Mouse (Mus musculus) ES-E14 (cell line): ENCODE measurements around the gene Sh3bp4. TPM values are rescaled to one million over a fixed set of nuclear protein-coding genes. Genes with fewer than 3 reads are reported as not detected.
A peak's percentile ranks its signal among the peaks of the same experiment; 100 is the strongest.

Experiments used
- DNase-seq: peaks from one replicate; pipeline ENCODE4 v3.0.0-alpha.2; 2013; ENCODE audit warnings: low read depth, low spot score
- H3K27ac ChIP-seq: 2 replicates; pipeline ENCODE4 v1.5.1; 2012; ENCODE audit warnings: low read depth, mild to moderate bottlenecking, low read length, moderate library complexity, mixed read lengths; ENCODE audit not compliant: poor library complexity, insufficient read depth, severe bottlenecking
- H3K36me3 ChIP-seq: 2 replicates; pipeline ENCODE4 v1.6.1; 2012; ENCODE audit warnings: mild to moderate bottlenecking, low read length, moderate library complexity, mixed read lengths; ENCODE audit not compliant: control insufficient read depth, poor library complexity, insufficient read depth, severe bottlenecking
- H3K4me1 ChIP-seq, 2 experiments: fragments of 150-350 bp in 1 of 2; sonication (generic) in 1 of 2; 2 replicates each; pipeline ENCODE4 v1.6.1; 2012; ENCODE audit warnings: low read length in 2 of 2, mild to moderate bottlenecking in 1 of 2, mixed read lengths in 1 of 2; ENCODE audit not compliant: control insufficient read depth in 2 of 2, insufficient read depth in 2 of 2, poor library complexity in 1 of 2
- H3K4me3 ChIP-seq, 2 experiments: fragments of 150-350 bp in 1 of 2; sonication (generic) in 1 of 2; 2 replicates each; pipeline ENCODE4 v1.5.1; 2012; ENCODE audit warnings: low read length in 2 of 2, low read depth in 1 of 2, mild to moderate bottlenecking in 1 of 2, mixed read lengths in 1 of 2; ENCODE audit not compliant: insufficient read depth in 1 of 2, poor library complexity in 1 of 2, severe bottlenecking in 1 of 2
- H3K9ac ChIP-seq: 2 replicates; pipeline ENCODE4 v1.6.1; 2012; ENCODE audit warnings: low read depth, mild to moderate bottlenecking, low read length, mixed read lengths; ENCODE audit not compliant: poor library complexity, insufficient read depth, severe bottlenecking
- H3K9me3 ChIP-seq: fragments of 150-350 bp; sonication (generic); 2 replicates; pipeline ENCODE4 v1.6.1; 2012; ENCODE audit warnings: low read depth, mild to moderate bottlenecking, low read length; ENCODE audit not compliant: control insufficient read depth, insufficient read depth
- CHD2 ChIP-seq: IDR thresholded peaks from 2 replicates; pipeline ENCODE4 v1.6.1; 2014; ENCODE audit warnings: mild to moderate bottlenecking, low read depth, low read length, inconsistent platforms
- HCFC1 ChIP-seq: IDR thresholded peaks from 2 replicates; pipeline ENCODE4 v1.6.1; 2012; ENCODE audit warnings: low read length, inconsistent platforms, borderline replicate concordance; ENCODE audit not compliant: insufficient read depth
- MAFK ChIP-seq: IDR thresholded peaks from 2 replicates; pipeline ENCODE4 v1.6.1; 2014; ENCODE audit warnings: mild to moderate bottlenecking, low read depth, low read length, inconsistent platforms; ENCODE audit not compliant: insufficient read depth
- ZC3H11A ChIP-seq: IDR thresholded peaks from 2 replicates; pipeline ENCODE4 v1.6.1; 2012; ENCODE audit warnings: low read depth, mild to moderate bottlenecking, inconsistent platforms, low read length, borderline replicate concordance
- ZNF384 ChIP-seq: IDR thresholded peaks from 2 replicates; pipeline ENCODE4 v1.6.1; 2012; ENCODE audit warnings: low read depth, low read length, inconsistent platforms
- in situ Hi-C, 2 experiments: fragments of 600-800 bp; cut with MboI; formaldehyde crosslinking; loops; one replicate each; pipeline ENCODE4 v1.15.1; 2025; ENCODE audit warnings: low sequenced_read_pairs in 2 of 2, inconsistent platforms in 1 of 2; ENCODE audit not compliant: unreplicated experiment in 2 of 2
- total RNA-seq: library from RNA; depleted of rRNA; stranded (reverse); fragments of 300-350 nt; gene quantifications from 2 replicates; pipeline ENCODE4 v1.2.3, GENCODE M21; 2012

Sh3bp4 gene
- total RNA-seq, 1 experiment, result 12.0 TPM

GRCm38 (mm10) chr1:89090676-89091075 is 20.5 kb downstream of the Sh3bp4 start:
- Histone ChIP-seq H3K9ac (no peak overlapping the region), H3K4me3 (no peak overlapping the region), H3K9me3 (no peaks in the 10 kb centered on the region), H3K27ac (no peak overlapping the region), H3K4me1 (peaks cover 2 to 32% of the 10 kb centered on the region in 2 experiments), H3K36me3 (no peaks in the 10 kb centered on the region)
- TF ChIP-seq HCFC1 (no peak), ZC3H11A (no peak), MAFK (no peak), CHD2 (no peak), ZNF384 (no peak)
- DNase-seq, result no peak
- in situ Hi-C loops, result no loop called here

GRCm38 (mm10) chr1:89092019-89092418 is 21.8 kb downstream of the Sh3bp4 start:
- no peaks in the 10 kb centered on the region for H3K9me3 ChIP-seq
- no peak overlapping the region for H3K4me3 ChIP-seq
- H3K27ac ChIP-seq, result no peak overlapping the region
- DNase-seq, result no peak
- H3K36me3 ChIP-seq, result no peaks in the 10 kb centered on the region
- H3K9ac ChIP-seq, result no peak overlapping the region
- TF ChIP-seq MAFK, result no peak
- no peak for TF ChIP-seq ZC3H11A
- no peak for TF ChIP-seq CHD2
- TF ChIP-seq HCFC1, result no peak
- no peak for TF ChIP-seq ZNF384
- peaks cover 5 to 38% of the 10 kb centered on the region in 2 experiments for H3K4me1 ChIP-seq
- in situ Hi-C loops, result no loop called here

GRCm38 (mm10) chr1:89092442-89092991 is 22.3 kb downstream of the Sh3bp4 start:
- in situ Hi-C loops, result no loop called here
- Histone ChIP-seq H3K4me3 (no peak overlapping the region), H3K36me3 (no peaks in the 10 kb centered on the region), H3K9me3 (no peaks in the 10 kb centered on the region), H3K9ac (no peak overlapping the region), H3K27ac (0 out of 2 replicates have a peak overlapping the region, but pooled peaks have one; percentile 4), H3K4me1 (peaks cover 5 to 38% of the 10 kb centered on the region in 2 experiments)
- peak; percentile 57 for DNase-seq
- no peak for TF ChIP-seq ZC3H11A
- 0 out of 2 replicates have a peak, but pooled peaks have one; percentile 15 for TF ChIP-seq ZNF384

GRCm38 (mm10) chr1:89093696-89094095 is 23.5 kb downstream of the Sh3bp4 start:
- H3K27ac ChIP-seq, result no peak overlapping the region
- no peaks in the 10 kb centered on the region for H3K9me3 ChIP-seq
- H3K4me1 ChIP-seq, result peaks cover 5 to 36% of the 10 kb centered on the region in 2 experiments
- H3K4me3 ChIP-seq, result no peak overlapping the region
- no peak overlapping the region for H3K9ac ChIP-seq
- DNase-seq, result no peak
- H3K36me3 ChIP-seq, result no peaks in the 10 kb centered on the region
- in situ Hi-C loops, result no loop called here
- TF ChIP-seq HCFC1, result no peak
- no peak for TF ChIP-seq ZNF384
- no peak for TF ChIP-seq ZC3H11A
- no peak for TF ChIP-seq CHD2
- no peak for TF ChIP-seq MAFK

- DNase-seq, result no peak
- H3K36me3 ChIP-seq, result no peaks in the 10 kb centered on the region
- in situ Hi-C loops, result no loop called here
- peaks cover 5 to 36% of the 10 kb centered on the region in 2 experiments for H3K4me1 ChIP-seq
- TF ChIP-seq ZNF384 (no peak), HCFC1 (no peak), CHD2 (no peak)
- no peak overlapping the region for H3K27ac ChIP-seq
- H3K9ac ChIP-seq, result no peak overlapping the region
- H3K4me3 ChIP-seq, result no peak overlapping the region
- no peaks in the 10 kb centered on the region for H3K9me3 ChIP-seq
These were observed 24.2 kb downstream of the Sh3bp4 start for GRCm38 (mm10) chr1:89094416-89094815.
